Mouse (Mus musculus) heart, adult 2 months (tissue): ENCODE data around the gene Hsd11b2.

Experiments used
- CTCF ChIP-seq: fragments of 200-600 bp; IDR thresholded peaks from 2 replicates; pipeline ENCODE4 v1.8.1; 2022; ENCODE audit warnings: antibody characterized with exemption, mild to moderate bottlenecking, moderate library complexity
- POLR2A ChIP-seq: fragments of 200-500 bp; IDR thresholded peaks from 2 replicates; pipeline ENCODE4 v1.6.1; 2011; ENCODE audit warnings: mild to moderate bottlenecking, low read depth, low read length, control low read depth; ENCODE audit not compliant: insufficient read depth

GRCm38 (mm10) chr8:105520521-105520920 is 2.0 kb downstream of the Hsd11b2 start:
- TF ChIP-seq POLR2A = no peak
- no peak for TF ChIP-seq CTCF
